Mouse (Mus musculus) left cerebral cortex, adult 2 months (tissue): ENCODE results near the gene Pla2g15. TPM values are rescaled to one million over a fixed set of nuclear protein-coding genes. Genes with fewer than 3 reads are reported as not detected.
A peak's percentile ranks its signal among the peaks of the same experiment; 100 is the strongest.

Experiments used
- DNase-seq, 2 experiments: peaks; one replicate each; pipeline ENCODE4 v3.0.0; 2021 to 2022; ENCODE audit warnings: low spot score in 2 of 2, mixed read lengths in 1 of 2; ENCODE audit errors: extremely low spot score in 1 of 2
- H3K27ac ChIP-seq: fragments of 200-600 bp; 2 replicates; pipeline ENCODE4 v1.8.1; 2022
- H3K4me3 ChIP-seq: fragments of 200-600 bp; 2 replicates; pipeline ENCODE4 v1.8.1; 2022
- CTCF ChIP-seq: fragments of 200-600 bp; IDR thresholded peaks from 2 replicates; pipeline ENCODE4 v1.8.1; 2022; ENCODE audit warnings: antibody characterized with exemption, mild to moderate bottlenecking, moderate library complexity
- intact Hi-C: fragments of 180-260 bp; cut with DNase I; formaldehyde crosslinking; loops from one replicate; pipeline ENCODE4 v1.15.1; 2025
- total RNA-seq, 2 experiments: library from RNA; stranded (reverse); gene quantifications; 2 replicates each; pipeline ENCODE4 v1.2.3; 2021

The Pla2g15 gene
- total RNA-seq, 2 experiments from 2014 or later: 24.4 to 24.8 TPM

GRCm38 (mm10) chr8:106211421-106211820 is 61.2 kb downstream of the Pla2g15 start:
- no peak for TF ChIP-seq CTCF
- peak overlapping the region; percentile 89 for H3K4me3 ChIP-seq
- DNase-seq: no peak
- H3K27ac ChIP-seq: peak overlapping the region; percentile 76
- intact Hi-C loops: loop anchor here (2.0 to 10.0 kb wide), 4 partner anchors 43 to 1153 kb away; partner anchors contain the start of genes Slc7a6 and Smpd3

- no peak for TF ChIP-seq CTCF
- DNase-seq: no peak
- no peak overlapping the region for H3K4me3 ChIP-seq
- no peak overlapping the region for H3K27ac ChIP-seq
- intact Hi-C loops: loop anchor here (5.0 to 10.0 kb wide), 2 partner anchors 188 to 1151 kb away; no protein-coding TSS in a partner anchor
Observed at GRCm38 (mm10) chr8:106213959-106214358, 63.8 kb downstream of the Pla2g15 start.

Other genes with a start within 250 kb of the Pla2g15 start
- 1 to 10 TPM; 6.6 to 8.7 TPM for gene Pskh1, start 250.0 kb upstream of the Pla2g15 start, total RNA-seq
- 1 to 10 TPM; 1.5 to 2.6 TPM for gene Ctrl, start 216.5 kb upstream of the Pla2g15 start, total RNA-seq
- 10 to 100 TPM; 90.3 to 91.9 TPM for gene Psmb10, start 212.0 kb upstream of the Pla2g15 start, total RNA-seq
- gene Lcat, start 207.0 kb upstream of the Pla2g15 start, total RNA-seq: 10 to 100 TPM; 25.3 to 25.8 TPM
- 10 to 100 TPM; 18.2 to 19.8 TPM for gene Slc12a4, start 184.3 kb upstream of the Pla2g15 start, total RNA-seq
- gene Dpep3, start 171.0 kb upstream of the Pla2g15 start, total RNA-seq: not detected
- gene Dus2, start 159.1 kb upstream of the Pla2g15 start, total RNA-seq: 10 to 100 TPM; 19.7 to 21.9 TPM
- gene Dpep2nb, start 144.4 kb upstream of the Pla2g15 start, total RNA-seq: not detected
- gene Ddx28, start 138.5 kb upstream of the Pla2g15 start, total RNA-seq: 10 to 100 TPM; 14.1 to 14.9 TPM
- gene Nfatc3, start 91.6 kb upstream of the Pla2g15 start, total RNA-seq: 10 to 100 TPM; 12.1 to 13.4 TPM
- gene Esrp2, start 13.4 kb upstream of the Pla2g15 start, total RNA-seq: under 1 TPM in 1 of 2 experiments, not detected in 1; 0.41 TPM
- gene Slc7a6, start 18.5 kb downstream of the Pla2g15 start, total RNA-seq: 10 to 100 TPM; 24.9 to 26.5 TPM
- 10 to 100 TPM; 28.5 to 29.4 TPM for gene Slc7a6os, start 60.5 kb downstream of the Pla2g15 start, total RNA-seq
- 10 to 100 TPM; 36.5 to 39.4 TPM for gene Prmt7, start 60.5 kb downstream of the Pla2g15 start, total RNA-seq
- gene Smpd3, start 187.6 kb downstream of the Pla2g15 start, total RNA-seq: 10 to 100 TPM; 52.6 to 59.1 TPM